Mouse (Mus musculus): Measurements from ENCODE around the gene Lrriq1. TPM values are rescaled to one million over a fixed set of nuclear protein-coding genes. Genes with fewer than 3 reads are reported as not detected.

The Lrriq1 gene
- total and polyA plus RNA-seq, 3 experiments = not detected

- no peaks in the 10 kb centered on the region for H3K4me1 ChIP-seq (ENCODE audit: control insufficient read depth in 1 of 2, insufficient read depth in 2 of 2)
- H3K36me3 ChIP-seq (replicated peaks in 1 of 2; ENCODE audit: control insufficient read depth in 1 of 2, insufficient read depth in 1 of 2, low read length in 1 of 2) = no peaks in the 10 kb centered on the region
- DNase-seq (ENCODE audit: extremely low read depth) = no peak
- no peaks in the 10 kb centered on the region for H3K79me2 ChIP-seq (replicated peaks; ENCODE audit: control insufficient read depth, extremely low read depth, insufficient read depth, poor library complexity, severe bottlenecking)
- no peak overlapping the region for H3K9ac ChIP-seq (ENCODE audit: insufficient read depth, low read depth)
- dilution Hi-C loops (cut with MboI; ENCODE audit: extremely low pct_ligation_motif_present, extremely low pct_unique_long_range_greater_than_20kb, low sequenced_read_pairs) (no loop called here), in situ Hi-C loops (cut with MboI; ENCODE audit: low pct_ligation_motif_present, low pct_unique_long_range_greater_than_20kb, low sequenced_read_pairs) (no loop called here)
- H3K27ac ChIP-seq (ENCODE audit: insufficient read depth, low read depth) = no peak overlapping the region
- no peak overlapping the region for H3K4me2 ChIP-seq (ENCODE audit: insufficient read depth, low read depth, poor library complexity, severe bottlenecking)
- H3K27me3 ChIP-seq (replicated peaks) = no peaks in the 10 kb centered on the region
- TF ChIP-seq MEF2A (IDR thresholded peaks at IDR 0.05; ENCODE audit: borderline replicate concordance, low read depth, low read length) = no peak
- TF ChIP-seq BHLHE40 (IDR thresholded peaks at IDR 0.05; ENCODE audit: low read depth, low read length) = no peak
- no peak for TF ChIP-seq MAFK (IDR thresholded peaks at IDR 0.05; ENCODE audit: insufficient replicate concordance, low read length)
- no peak for TF ChIP-seq RCOR1 (conservative IDR thresholded peaks at IDR 0.05; ENCODE audit: low read depth, low read length)
- no peak for TF ChIP-seq MXI1 (IDR thresholded peaks at IDR 0.05; ENCODE audit: low read depth, low read length)
- TF ChIP-seq TCF12 (IDR thresholded peaks at IDR 0.05; ENCODE audit: low read depth, low read length) = no peak
- no peak for TF ChIP-seq NRF1 (IDR thresholded peaks at IDR 0.05; ENCODE audit: low read depth, low read length)
- no peak for TF ChIP-seq USF2 (conservative IDR thresholded peaks at IDR 0.05; ENCODE audit: low read depth, low read length)
- TF ChIP-seq HCFC1 (IDR thresholded peaks at IDR 0.05; ENCODE audit: low read depth, low read length) = no peak
- no peak for TF ChIP-seq ZKSCAN1 (IDR thresholded peaks at IDR 0.05; ENCODE audit: borderline replicate concordance, low read depth, low read length)
- TF ChIP-seq EP300 (IDR thresholded peaks at IDR 0.05; ENCODE audit: low read length) = no peak
- no peak for TF ChIP-seq RAD21 (IDR thresholded peaks at IDR 0.05; ENCODE audit: low read depth, low read length)
- no peak for TF ChIP-seq JUN (IDR thresholded peaks at IDR 0.05; ENCODE audit: insufficient read depth, low read depth, low read length)
- TF ChIP-seq ZC3H11A (IDR thresholded peaks at IDR 0.05; ENCODE audit: low read depth, low read length) = no peak
- no peak for TF ChIP-seq SIN3A (IDR thresholded peaks at IDR 0.05; ENCODE audit: low read length)
- no peak for TF ChIP-seq MAX (IDR thresholded peaks at IDR 0.05; ENCODE audit: low read length)
- no peak for TF ChIP-seq TBP (conservative IDR thresholded peaks at IDR 0.05; ENCODE audit: low read depth, low read length)
- TF ChIP-seq IRF4 (IDR thresholded peaks at IDR 0.05; ENCODE audit: low read depth, low read length) = no peak
- no peak for TF ChIP-seq PAX5 (IDR thresholded peaks at IDR 0.05; ENCODE audit: low read length)
- H3K9me3 ChIP-seq (replicated peaks; ENCODE audit: low read length) = peaks cover 9% of the 10 kb centered on the region
- no peak overlapping the region for H3K4me3 ChIP-seq (replicated peaks in 1 of 3; ENCODE audit: low read depth in 2 of 3, low read length in 2 of 3, poor library complexity in 1 of 3)
Measured at GRCm38 (mm10) chr10:103049593-103049992, 186.5 kb downstream of the Lrriq1 start.

- no peak overlapping the region for H3K27ac ChIP-seq (ENCODE audit: insufficient read depth, low read depth)
- no peaks in the 10 kb centered on the region for H3K36me3 ChIP-seq (replicated peaks in 1 of 2; ENCODE audit: control insufficient read depth in 1 of 2, insufficient read depth in 1 of 2, low read length in 1 of 2)
- H3K4me1 ChIP-seq (ENCODE audit: control insufficient read depth in 1 of 2, insufficient read depth in 2 of 2) = no peaks in the 10 kb centered on the region
- H3K4me2 ChIP-seq (ENCODE audit: insufficient read depth, low read depth, poor library complexity, severe bottlenecking) = no peak overlapping the region
- H3K79me2 ChIP-seq (replicated peaks; ENCODE audit: control insufficient read depth, extremely low read depth, insufficient read depth, poor library complexity, severe bottlenecking) = no peaks in the 10 kb centered on the region
- H3K4me3 ChIP-seq (replicated peaks in 1 of 3; ENCODE audit: low read depth in 2 of 3, low read length in 2 of 3, poor library complexity in 1 of 3) = no peak overlapping the region
- dilution Hi-C loops (cut with MboI; ENCODE audit: extremely low pct_ligation_motif_present, extremely low pct_unique_long_range_greater_than_20kb, low sequenced_read_pairs) = no loop called here
- no peak overlapping the region for H3K9ac ChIP-seq (ENCODE audit: insufficient read depth, low read depth)
- in situ Hi-C loops (cut with MboI; ENCODE audit: low pct_ligation_motif_present, low pct_unique_long_range_greater_than_20kb, low sequenced_read_pairs) = no loop called here
- TF ChIP-seq ETS1 (conservative IDR thresholded peaks at IDR 0.05; ENCODE audit: low read depth, low read length) (no peak), MAX (IDR thresholded peaks at IDR 0.05; ENCODE audit: low read length) (no peak), USF1 (IDR thresholded peaks at IDR 0.05; ENCODE audit: low read depth, low read length) (no peak), RAD21 (IDR thresholded peaks at IDR 0.05; ENCODE audit: low read depth, low read length) (no peak), ELF1 (IDR thresholded peaks at IDR 0.05; ENCODE audit: low read depth, low read length) (no peak), MYC (IDR thresholded peaks at IDR 0.05; ENCODE audit: low read depth, low read length) (no peak), KAT2A (IDR thresholded peaks at IDR 0.05; ENCODE audit: insufficient replicate concordance, low read length) (no peak), CTCF (conservative IDR thresholded peaks at IDR 0.05 in 1 of 2, IDR thresholded peaks at IDR 0.05 in 1 of 2; ENCODE audit: low read depth in 2 of 2, low read length in 2 of 2) (no peak), MEF2A (IDR thresholded peaks at IDR 0.05; ENCODE audit: borderline replicate concordance, low read depth, low read length) (no peak)
- H3K9me3 ChIP-seq (replicated peaks; ENCODE audit: low read length) = peaks cover 11% of the 10 kb centered on the region
- no peaks in the 10 kb centered on the region for H3K27me3 ChIP-seq (replicated peaks)
- no peak for DNase-seq (ENCODE audit: extremely low read depth)
Measured at GRCm38 (mm10) chr10:103046623-103047022, 189.5 kb downstream of the Lrriq1 start.

Measured in CH12.LX (cell line).